ENCODE assay signal across 14 mouse cellular contexts in genomic region chr13:8737139-8737865, GRCm38 (mm10).
A peak's percentile ranks its signal among the peaks of the same experiment; 100 is the strongest.
DNase-seq lines count a peak whose midpoint lies in the region; ATAC-seq and TF ChIP-seq lines count a peak whose summit lies in the region.
"Had no signal": no experiment of that assay in that cellular context is flagged by ENCODE, and none has a peak within 500 bp of the region (broad histone marks: within the 10 kb centered on the region; RNA-seq: fewer than 3 reads in every experiment).

No protein-coding gene starts in this region.

- intact Hi-C loops in left cerebral cortex, postnatal 4 days (cut with DNase I), result no loop called here

- TF ChIP-seq CTCF in forebrain, postnatal 0 days (IDR thresholded peaks at IDR 0.05; ENCODE audit: low read depth), result no peak
- TF ChIP-seq CTCF in layer of hippocampus, adult 2 months (conservative IDR thresholded peaks at IDR 0.05), result no peak

- WGBS in forebrain, postnatal 0 days, result 49% methylated on average over 5 of the region's 5 CpGs
- WGBS in forebrain, embryonic 13.5 days, result 68% methylated on average over 5 of the region's 5 CpGs
- 30% methylated on average over 5 of the region's 5 CpGs for WGBS in kidney, embryonic 15.5 days

- DNase-seq in forebrain, postnatal 0 days, result peak; percentile 20
- DNase-seq in left cerebral cortex, postnatal 4 days, result peak; percentile 86
- DNase-seq in left cerebral cortex, adult 11 months (ENCODE audit: low spot score), result no peak
- DNase-seq in layer of hippocampus, adult 2 months (ENCODE audit: low spot score in 2 of 2), result peak; percentile 10 to 32
- DNase-seq in adrenal gland, adult 8-10 months, result no peak
- DNase-seq in urinary bladder, adult 18-20 months (ENCODE audit: low spot score in 2 of 2), result no peak
- DNase-seq: adrenal gland, adult 2 months; cerebellum, postnatal 36 days; gastrocnemius, postnatal 10 days; thymus, adult 18-20 months had no signal

- no peaks in the 10 kb centered on the region for H3K4me1 ChIP-seq in forebrain, postnatal 0 days (ENCODE audit: insufficient read depth)
- H3K4me1 ChIP-seq in forebrain, embryonic 13.5 days, result no peaks in the 10 kb centered on the region
- 0 out of 2 replicates have a peak, but pooled peaks cover 6% of the 10 kb centered on the region for H3K4me1 ChIP-seq in kidney, embryonic 15.5 days
- H3K4me1 ChIP-seq: embryonic facial prominence, embryonic 13.5 days; lung, embryonic 15.5 days had no signal

- H3K27ac ChIP-seq in forebrain, postnatal 0 days (ENCODE audit: low read depth, low read length), result no peak overlapping the region
- no peak overlapping the region for H3K27ac ChIP-seq in forebrain, embryonic 13.5 days
- H3K27ac ChIP-seq in kidney, embryonic 15.5 days, result no peak overlapping the region
- H3K27ac ChIP-seq in layer of hippocampus, adult 2 months, result no peak overlapping the region
- H3K27ac ChIP-seq: embryonic facial prominence, embryonic 13.5 days; lung, embryonic 15.5 days had no signal

- ATAC-seq in forebrain, postnatal 0 days, result no peak; the same call in 1 of the 2 replicates
- ATAC-seq in forebrain, embryonic 13.5 days, result no peak
- peak; percentile 98 for ATAC-seq in kidney, embryonic 15.5 days (replicated peaks; ENCODE audit: low FRiP score)

- no peak overlapping the region for H3K4me3 ChIP-seq in forebrain, postnatal 0 days (ENCODE audit: low read depth, low read length)
- H3K4me3 ChIP-seq in forebrain, embryonic 13.5 days, result no peak overlapping the region
- H3K4me3 ChIP-seq in kidney, embryonic 15.5 days (replicated peaks), result no peak overlapping the region
- H3K4me3 ChIP-seq in layer of hippocampus, adult 2 months, result no peak overlapping the region
- H3K4me3 ChIP-seq: embryonic facial prominence, embryonic 13.5 days; lung, embryonic 15.5 days had no signal

- no peaks in the 10 kb centered on the region for H3K27me3 ChIP-seq in forebrain, postnatal 0 days (ENCODE audit: insufficient read depth, low read length)
- no peaks in the 10 kb centered on the region for H3K27me3 ChIP-seq in forebrain, embryonic 13.5 days
- H3K27me3 ChIP-seq in kidney, embryonic 15.5 days, result peaks cover 34% of the 10 kb centered on the region
- H3K27me3 ChIP-seq: embryonic facial prominence, embryonic 13.5 days; lung, embryonic 15.5 days had no signal

- H3K4me2 ChIP-seq in forebrain, postnatal 0 days (ENCODE audit: low read depth), result no peak overlapping the region
- no peak overlapping the region for H3K4me2 ChIP-seq in forebrain, embryonic 13.5 days
- H3K4me2 ChIP-seq in kidney, embryonic 15.5 days, result no peak overlapping the region
- H3K4me2 ChIP-seq: embryonic facial prominence, embryonic 13.5 days; lung, embryonic 15.5 days had no signal

- no peaks in the 10 kb centered on the region for H3K9me3 ChIP-seq in forebrain, postnatal 0 days (ENCODE audit: low read length)
- no peaks in the 10 kb centered on the region for H3K9me3 ChIP-seq in forebrain, embryonic 13.5 days (replicated peaks)
- H3K9me3 ChIP-seq in kidney, embryonic 15.5 days (replicated peaks), result no peaks in the 10 kb centered on the region
- H3K9me3 ChIP-seq: embryonic facial prominence, embryonic 13.5 days; lung, embryonic 15.5 days had no signal

- no peaks in the 10 kb centered on the region; the same call in 1 of the 2 replicates for H3K36me3 ChIP-seq in forebrain, postnatal 0 days (ENCODE audit: insufficient read depth)
- H3K36me3 ChIP-seq in forebrain, embryonic 13.5 days (ENCODE audit: poor library complexity, severe bottlenecking), result no peaks in the 10 kb centered on the region
- no peaks in the 10 kb centered on the region for H3K36me3 ChIP-seq in kidney, embryonic 15.5 days
- H3K36me3 ChIP-seq: embryonic facial prominence, embryonic 13.5 days; lung, embryonic 15.5 days had no signal

- H3K9ac ChIP-seq in forebrain, postnatal 0 days, result no peak overlapping the region
- no peak overlapping the region for H3K9ac ChIP-seq in forebrain, embryonic 13.5 days
- H3K9ac ChIP-seq in kidney, embryonic 15.5 days, result no peak overlapping the region
- H3K9ac ChIP-seq: embryonic facial prominence, embryonic 13.5 days; lung, embryonic 15.5 days had no signal

Comparison
In these comparisons a context has a peak if more than half of its experiments do, and no peak if none do; other contexts are left out.
1. DNase-seq: peak in forebrain, postnatal 0 days (single experiment), left cerebral cortex, postnatal 4 days (single experiment) and layer of hippocampus, adult 2 months (2 of 2); none in left cerebral cortex, adult 11 months (single experiment), adrenal gland, adult 8-10 months (single experiment) and urinary bladder, adult 18-20 months (0 of 2).